Mouse (Mus musculus) heart, embryonic 16.5 days (tissue): ENCODE measurements around the gene Mdp1. TPM values are rescaled to one million over a fixed set of nuclear protein-coding genes. Genes with fewer than 3 reads are reported as not detected.

Experiments used
- ATAC-seq: fragments of 200-750 bp; cut with Nextera tagmentation; replicated peaks from 2 replicates; pipeline ENCODE4 v1.8.0; 2017; ENCODE audit warnings: moderate number of reproducible peaks; ENCODE audit not compliant: insufficient read depth, low FRiP score; ENCODE audit errors: extremely low read depth
- H3K27ac ChIP-seq: fragments of 300-500 bp; sonication (generic); 2 replicates; pipeline ENCODE4 v1.5.1; 2014; ENCODE audit warnings: mild to moderate bottlenecking, low read length, control low read depth, moderate library complexity
- H3K27me3 ChIP-seq: fragments of 300-500 bp; sonication (generic); 2 replicates; pipeline ENCODE4 v1.6.1; 2014; ENCODE audit warnings: low read length, mixed read lengths; ENCODE audit not compliant: control insufficient read depth, insufficient read depth
- H3K36me3 ChIP-seq: fragments of 300-500 bp; sonication (generic); 2 replicates; pipeline ENCODE4 v1.6.1; 2014; ENCODE audit not compliant: control insufficient read depth, insufficient read depth
- H3K4me1 ChIP-seq: fragments of 300-500 bp; sonication (generic); 2 replicates; pipeline ENCODE4 v1.6.1; 2014; ENCODE audit warnings: low read length, mixed read lengths; ENCODE audit not compliant: control insufficient read depth, insufficient read depth
- H3K4me2 ChIP-seq: fragments of 300-500 bp; sonication (generic); 2 replicates; pipeline ENCODE4 v1.6.1; 2014; ENCODE audit warnings: low read depth, mild to moderate bottlenecking, control low read depth, low read length
- H3K4me3 ChIP-seq: fragments of 300-500 bp; sonication (generic); 2 replicates; pipeline ENCODE4 v1.5.1; 2014; ENCODE audit warnings: mild to moderate bottlenecking, control low read depth, low read length
- H3K9ac ChIP-seq: fragments of 300-500 bp; sonication (generic); 2 replicates; pipeline ENCODE4 v1.6.1; 2014; ENCODE audit warnings: low read length, control low read depth
- H3K9me3 ChIP-seq: fragments of 300-500 bp; sonication (generic); replicated peaks from 2 replicates; pipeline ENCODE4 v1.6.1; 2016; ENCODE audit warnings: low read length; ENCODE audit not compliant: control insufficient read depth
- WGBS: fragments of 180-500 bp; shearing (Covaris S2); extraction: QIAGEN DNeasy Blood & Tissue Kit; methylation state at CpG from one replicate; pipeline ENCODE4 v1.1.7; 2014; 5-methylcytosine and 5-hydroxymethylcytosine counted together
- polyA plus RNA-seq: library from polyadenylated mRNA; unstranded; fragments of >200 nt; fragmentation: Nextera tagmentation; extraction: Ambion mirVana; gene quantifications from 2 replicates; pipeline ENCODE4 v1.2.1, GENCODE M21; 2015

The Mdp1 gene
- polyA plus RNA-seq, 1 experiment from 2014 or later = 96.5 TPM

DNA sequence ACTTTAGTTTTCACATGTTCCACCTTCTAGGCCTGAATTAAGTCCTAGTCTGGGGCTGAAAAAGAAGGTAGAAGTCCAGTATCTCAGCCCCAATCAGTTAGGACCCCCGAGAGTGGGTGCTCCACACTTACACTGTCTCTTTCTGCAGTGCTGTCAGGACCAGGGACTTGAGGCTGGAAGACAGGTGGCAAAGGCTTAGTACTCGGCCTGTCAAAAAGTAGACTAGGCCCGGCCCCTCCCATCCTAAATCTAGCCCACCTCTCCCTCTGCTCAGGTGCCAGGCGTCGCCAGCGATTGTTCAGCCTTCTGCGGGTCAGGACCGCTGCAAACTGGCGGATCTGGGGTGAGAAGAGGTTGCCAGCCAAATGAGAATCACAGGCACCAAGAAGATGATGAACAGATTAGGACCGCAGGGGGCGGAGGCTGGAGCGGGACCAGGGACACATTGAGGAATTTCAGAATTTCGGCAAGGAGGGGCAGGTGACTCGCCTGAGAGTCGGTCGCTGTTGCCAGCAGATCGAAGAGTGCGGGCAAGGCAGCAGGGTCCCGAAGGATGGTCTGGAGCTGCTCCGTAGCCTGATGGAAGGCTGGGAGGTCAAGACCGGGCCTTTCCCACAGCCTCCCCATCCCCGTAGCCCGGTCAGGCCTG, 25.3 kb downstream of the Mdp1 start:
- Histone ChIP-seq H3K4me1 (peaks cover 11% of the 10 kb centered on the region), H3K36me3 (peaks cover 71% of the 10 kb centered on the region), H3K4me3 (peak overlapping the region; percentile 81), H3K9me3 (no peaks in the 10 kb centered on the region), H3K27ac (peak overlapping the region; percentile 69), H3K9ac (peak overlapping the region; percentile 84), H3K4me2 (peak overlapping the region; percentile 89), H3K27me3 (no peaks in the 10 kb centered on the region)
- peak; percentile 31 for ATAC-seq
- WGBS = 3% methylated on average over 23 of the region's 23 CpGs

- H3K9me3 ChIP-seq = no peaks in the 10 kb centered on the region
- WGBS = 54% methylated on average over 5 of the region's 5 CpGs
- no peak overlapping the region for H3K4me3 ChIP-seq
- H3K36me3 ChIP-seq = peaks cover 84% of the 10 kb centered on the region
- H3K4me2 ChIP-seq = no peak overlapping the region
- no peaks in the 10 kb centered on the region for H3K27me3 ChIP-seq
- no peak overlapping the region for H3K27ac ChIP-seq
- ATAC-seq = no peak
- no peaks in the 10 kb centered on the region for H3K4me1 ChIP-seq
- no peak overlapping the region for H3K9ac ChIP-seq
Measured at GRCm38 (mm10) chr14:55629312-55629711, 31.0 kb downstream of the Mdp1 start.

DNA sequence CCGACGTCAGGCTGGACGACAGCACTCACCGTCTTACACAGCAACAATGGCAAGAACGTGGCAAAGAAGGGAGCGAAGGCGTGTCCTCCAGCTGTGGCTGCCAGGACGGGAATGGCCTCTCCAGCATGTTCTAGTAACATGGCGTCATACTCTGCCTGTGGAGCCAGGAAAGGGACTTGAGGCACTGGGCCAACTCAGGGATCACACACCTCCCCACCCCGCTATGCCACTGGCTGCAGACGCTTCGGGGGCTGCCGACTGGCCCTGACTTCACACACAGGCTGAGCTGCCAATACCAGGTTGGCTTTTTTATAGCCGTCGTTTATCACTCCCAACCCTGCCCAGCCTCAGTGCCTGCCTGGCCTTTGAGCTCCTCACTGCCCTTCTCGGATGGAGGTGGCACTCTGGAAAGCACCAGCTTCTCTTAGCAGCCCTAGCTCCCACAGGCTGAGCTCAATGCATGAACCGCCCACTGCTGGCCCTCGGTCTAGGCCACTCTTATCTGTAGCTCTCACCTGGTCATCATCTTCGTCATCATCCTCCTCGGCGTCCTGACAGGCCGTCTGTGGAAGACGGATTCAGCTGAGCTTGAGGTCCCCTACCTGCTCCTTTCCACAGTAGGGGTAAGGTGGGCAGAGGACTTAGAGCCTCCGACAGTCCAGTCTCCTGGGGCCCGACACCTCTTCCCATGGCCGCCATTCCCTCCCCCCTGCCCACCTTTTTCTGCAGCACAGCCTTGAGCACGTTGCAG, 32.1 kb downstream of the Mdp1 start:
- H3K4me2 ChIP-seq = no peak overlapping the region
- no peak overlapping the region for H3K9ac ChIP-seq
- no peaks in the 10 kb centered on the region for H3K4me1 ChIP-seq
- WGBS = 89% methylated on average over 27 of the region's 27 CpGs
- H3K9me3 ChIP-seq = no peaks in the 10 kb centered on the region
- no peak overlapping the region for H3K27ac ChIP-seq
- no peak overlapping the region for H3K4me3 ChIP-seq
- H3K36me3 ChIP-seq = peaks cover 77% of the 10 kb centered on the region
- ATAC-seq = no peak
- no peaks in the 10 kb centered on the region for H3K27me3 ChIP-seq

- WGBS = 28% methylated on average over 22 of the region's 22 CpGs
- Histone ChIP-seq H3K4me2 (peak overlapping the region; percentile 61), H3K27me3 (no peaks in the 10 kb centered on the region), H3K27ac (no peak overlapping the region), H3K9ac (0 out of 2 replicates have a peak overlapping the region, but pooled peaks have one; percentile 38), H3K4me1 (peaks cover 10% of the 10 kb centered on the region), H3K4me3 (peak overlapping the region; percentile 33), H3K36me3 (no peaks in the 10 kb centered on the region), H3K9me3 (no peaks in the 10 kb centered on the region)
- no peak for ATAC-seq
Measured at GRCm38 (mm10) chr14:55618486-55619195, 41.7 kb downstream of the Mdp1 start.

DNA sequence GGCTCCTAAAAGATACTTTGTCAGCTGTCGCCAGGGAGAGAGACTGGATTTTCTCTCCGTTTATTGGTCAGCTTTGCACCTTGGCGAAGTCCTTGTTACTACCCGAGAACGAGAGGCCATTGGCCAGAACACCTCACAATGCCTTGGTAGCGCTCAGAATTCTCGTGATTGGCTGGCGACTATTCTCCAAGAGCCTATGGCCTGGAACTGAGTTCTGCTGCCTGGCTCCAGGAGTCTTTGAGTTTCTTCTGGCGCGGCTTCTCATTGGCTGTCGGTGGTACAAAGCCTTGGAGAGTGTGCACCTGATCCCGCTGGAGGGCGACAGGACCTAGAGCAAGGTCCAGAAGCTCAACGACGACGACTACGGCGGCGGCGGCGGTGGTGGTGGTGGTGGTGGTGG, 42.5 kb downstream of the Mdp1 start, which contains the start of gene Rec8:
Gene Rec8, plus strand, starts transcription at position 216 of the 400 bp plus-strand sequence.
- 6% methylated on average over 21 of the region's 21 CpGs for WGBS
- Histone ChIP-seq H3K4me2 (peak within 1 kb of the TSS; percentile 61), H3K4me3 (peak within 1 kb of the TSS; percentile 33), H3K27ac (0 out of 2 replicates have a peak within 1 kb of the TSS, but pooled peaks have one; percentile 16), H3K27me3 (no peaks in the 10 kb centered on the region), H3K9me3 (no peaks in the 10 kb centered on the region), H3K4me1 (peaks cover 10% of the 10 kb centered on the region), H3K36me3 (no peaks in the 10 kb centered on the region), H3K9ac (peak within 1 kb of the TSS; percentile 38)
- ATAC-seq = peak; percentile 80

- peaks cover 10% of the 10 kb centered on the region for H3K4me1 ChIP-seq
- ATAC-seq = no peak
- no peaks in the 10 kb centered on the region for H3K36me3 ChIP-seq
- H3K27me3 ChIP-seq = no peaks in the 10 kb centered on the region
- no peak overlapping the region for H3K9ac ChIP-seq
- whole genome bisulfite sequencing = 84% methylated on average over 2 of the region's 2 CpGs
- no peak overlapping the region for H3K4me2 ChIP-seq
- no peak overlapping the region for H3K4me3 ChIP-seq
- H3K9me3 ChIP-seq = no peaks in the 10 kb centered on the region
- no peak overlapping the region for H3K27ac ChIP-seq
Measured at GRCm38 (mm10) chr14:55616844-55617243, 43.5 kb downstream of the Mdp1 start.

GRCm38 (mm10) chr14:55615876-55616275, 44.4 kb downstream of the Mdp1 start:
- Histone ChIP-seq H3K27me3 (no peaks in the 10 kb centered on the region), H3K36me3 (no peaks in the 10 kb centered on the region), H3K9me3 (no peaks in the 10 kb centered on the region), H3K9ac (no peak overlapping the region), H3K4me1 (peaks cover 10% of the 10 kb centered on the region), H3K27ac (no peak overlapping the region), H3K4me3 (no peak overlapping the region), H3K4me2 (no peak overlapping the region)
- WGBS = 53% methylated on average over 2 of the region's 2 CpGs
- no peak for ATAC-seq

- Histone ChIP-seq H3K36me3 (0 out of 2 replicates have a peak, but pooled peaks cover 2% of the 10 kb centered on the region), H3K27ac (no peak overlapping the region), H3K9me3 (no peaks in the 10 kb centered on the region), H3K27me3 (no peaks in the 10 kb centered on the region), H3K4me3 (no peak overlapping the region), H3K9ac (no peak overlapping the region), H3K4me2 (no peak overlapping the region), H3K4me1 (peaks cover 10% of the 10 kb centered on the region)
- 64% methylated on average over 7 of the region's 7 CpGs for WGBS
- no peak for ATAC-seq
Measured at GRCm38 (mm10) chr14:55614565-55615178, 45.6 kb downstream of the Mdp1 start.
